Mouse (Mus musculus) gastrocnemius, adult 18-20 months (tissue): ENCODE data around the gene Dnah2. TPM values are rescaled to one million over a fixed set of nuclear protein-coding genes. Genes with fewer than 3 reads are reported as not detected.
A peak's percentile ranks its signal among the peaks of the same experiment; 100 is the strongest.

ENCODE experiments used
- DNase-seq: peaks from one replicate; pipeline ENCODE4 v3.0.0; 2021; ENCODE audit warnings: low spot score
- long read RNA-seq, 2 experiments: library from polyadenylated mRNA; stranded (forward); transcript quantifications; one replicate each; pipeline ENCODE4 v2.0.0; 2021
- total RNA-seq, 2 experiments: library from RNA; stranded (reverse); gene quantifications; 2 replicates each; pipeline ENCODE4 v1.2.3; 2021

Gene Dnah2
- under 1 TPM; 0.14 to 0.83 TPM for total RNA-seq
- long read RNA-seq, experiment 1: 0 reads
- long read RNA-seq, experiment 2: 0 reads

DNA sequence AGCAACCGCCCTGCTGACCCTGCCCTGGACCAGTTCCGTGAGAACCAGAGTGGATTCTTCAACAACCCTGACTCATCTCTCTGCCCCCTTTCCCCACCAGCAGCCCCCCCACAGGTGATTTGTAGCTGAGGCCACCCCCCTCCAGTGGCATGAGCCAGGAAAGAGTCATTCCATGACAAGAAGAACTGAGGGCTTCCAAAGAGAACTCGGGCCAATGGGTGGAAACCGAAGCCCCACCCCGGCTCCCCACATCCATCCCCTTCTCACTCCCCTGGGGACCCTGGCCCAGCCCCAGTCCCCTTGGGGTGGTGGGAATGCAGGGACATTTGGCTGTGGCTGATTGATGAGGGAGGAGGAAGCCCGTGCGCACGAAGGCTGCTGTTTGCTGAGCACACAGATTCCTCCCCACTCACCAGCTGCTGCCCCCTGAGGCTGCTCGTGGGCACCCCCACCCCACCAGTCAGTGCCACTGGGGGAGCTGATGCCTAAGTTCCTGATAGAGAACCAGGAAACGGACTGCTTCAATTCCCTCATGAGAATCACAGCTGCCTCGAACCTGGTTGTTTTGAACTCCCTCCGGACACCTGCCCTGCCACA is at the start of gene Dnah2:
Dnah2 (minus strand) TSS at position 51 of the 597 bp plus-strand sequence.
- DNase-seq: no peak

- no peak for DNase-seq
Observed at GRCm38 (mm10) chr11:69594853-69595252, 45.9 kb upstream of the Dnah2 start.

DNA sequence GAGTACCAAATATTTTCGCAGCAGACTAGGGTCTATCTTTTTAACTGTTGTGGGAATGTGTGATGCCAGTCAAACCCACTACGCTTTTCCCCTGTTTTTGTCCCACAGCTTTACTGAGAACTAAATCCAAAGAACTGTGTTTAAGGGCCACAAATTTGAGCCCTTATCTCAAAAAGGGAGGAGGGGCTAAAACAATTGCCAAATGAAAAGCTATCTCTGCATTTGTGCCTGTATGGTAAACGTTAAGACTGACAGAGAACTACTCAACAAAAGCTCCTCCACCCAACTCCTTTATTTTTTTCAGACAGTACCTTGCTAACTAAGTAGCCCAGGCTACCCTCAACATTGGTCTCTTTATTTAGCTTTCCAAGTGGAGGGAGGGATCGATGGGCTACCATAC is 43.9 kb upstream of the Dnah2 start:
- DNase-seq: no peak

- DNase-seq: peak; percentile 58
Observed at GRCm38 (mm10) chr11:69591899-69592637, 43.2 kb upstream of the Dnah2 start.

- peak; percentile 76 for DNase-seq
Observed at GRCm38 (mm10) chr11:69591424-69591823, 42.5 kb upstream of the Dnah2 start.

DNA sequence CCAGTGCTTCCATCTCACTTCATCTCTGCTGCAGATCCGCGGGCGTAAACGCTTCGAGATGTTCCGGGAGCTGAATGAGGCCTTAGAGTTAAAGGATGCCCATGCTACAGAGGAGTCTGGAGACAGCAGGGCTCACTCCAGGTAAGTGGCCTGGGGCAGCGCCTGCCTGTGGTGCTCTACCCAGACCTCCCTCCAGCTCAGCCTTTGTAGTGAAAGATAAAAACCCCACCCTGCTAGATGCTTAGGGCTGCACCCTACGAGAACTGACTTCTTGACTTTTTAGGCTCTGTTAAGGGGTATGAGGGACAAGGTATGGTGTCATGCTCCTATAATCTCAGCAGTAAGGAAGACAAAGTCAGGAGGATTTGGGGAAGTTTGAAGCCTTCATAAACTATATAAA is 41.7 kb upstream of the Dnah2 start:
- DNase-seq: no peak

DNA sequence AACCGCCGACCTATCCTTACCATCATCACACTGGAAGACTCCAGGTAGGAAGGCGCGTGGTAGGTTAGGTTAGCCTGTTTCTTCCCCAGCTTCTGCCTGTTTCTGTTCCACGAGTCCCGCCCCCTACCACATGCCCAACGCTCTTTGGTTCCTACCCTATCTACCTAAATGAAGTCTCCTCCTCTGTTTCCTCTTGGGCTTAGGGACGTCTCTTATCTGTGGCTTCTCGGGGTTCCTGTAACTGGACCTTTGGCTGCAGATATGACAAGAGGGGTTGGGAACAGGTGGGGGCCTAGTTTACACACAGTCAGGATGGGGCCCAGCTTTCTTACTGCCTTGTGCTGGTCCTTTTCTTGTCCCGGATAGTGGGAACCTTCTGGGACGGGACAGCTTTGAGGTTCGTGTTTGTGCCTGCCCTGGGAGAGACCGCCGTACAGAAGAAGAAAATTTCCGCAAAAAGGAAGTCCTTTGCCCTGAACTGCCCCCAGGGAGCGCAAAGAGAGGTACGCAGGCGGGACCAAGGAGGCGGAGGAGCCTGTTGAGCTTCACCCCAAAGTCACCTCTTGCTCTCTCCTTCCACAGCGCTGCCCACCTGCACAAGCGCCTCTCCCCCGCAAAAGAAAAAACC is 40.4 kb upstream of the Dnah2 start:
- no peak for DNase-seq

- DNase-seq: no peak
Observed at GRCm38 (mm10) chr11:69585718-69586325, 36.9 kb upstream of the Dnah2 start.

- DNase-seq: no peak
Observed at GRCm38 (mm10) chr11:69584937-69585336, 36.0 kb upstream of the Dnah2 start.

GRCm38 (mm10) chr11:69584008-69584407 is 35.1 kb upstream of the Dnah2 start:
- DNase-seq: no peak

- no peak for DNase-seq
Observed at GRCm38 (mm10) chr11:69582230-69582805, 33.4 kb upstream of the Dnah2 start.

- no peak for DNase-seq
Observed at GRCm38 (mm10) chr11:69581814-69582213, 32.9 kb upstream of the Dnah2 start.

GRCm38 (mm10) chr11:69581147-69581688 is 32.3 kb upstream of the Dnah2 start:
- peak; percentile 90 for DNase-seq

GRCm38 (mm10) chr11:69580572-69581146 is 31.7 kb upstream of the Dnah2 start:
- no peak for DNase-seq

DNA sequence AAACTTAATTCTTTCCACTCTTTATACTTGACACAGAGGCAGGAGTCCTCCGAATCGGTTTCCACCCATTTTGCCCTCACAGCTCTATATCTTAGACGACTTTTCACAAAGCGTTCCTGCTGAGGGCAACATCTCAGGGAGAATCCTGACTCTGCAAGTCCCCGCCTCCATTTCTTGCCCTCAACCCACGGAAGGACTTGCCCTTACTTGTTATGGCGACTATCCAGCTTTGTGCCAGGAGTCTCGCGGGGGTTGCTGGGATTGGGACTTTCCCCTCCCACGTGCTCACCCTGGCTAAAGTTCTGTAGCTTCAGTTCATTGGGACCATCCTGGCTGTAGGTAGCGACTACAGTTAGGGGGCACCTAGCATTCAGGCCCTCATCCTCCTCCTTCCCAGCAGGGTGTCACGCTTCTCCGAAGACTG is 31.2 kb upstream of the Dnah2 start, which contains the start of the genes Wrap53 and Trp53:
Wrap53 (minus strand) TSS at position 165 of the 424 bp plus-strand sequence.
Trp53 (plus strand) TSS at position 269 of the 424 bp plus-strand sequence.
- peak; percentile 95 for DNase-seq

DNA sequence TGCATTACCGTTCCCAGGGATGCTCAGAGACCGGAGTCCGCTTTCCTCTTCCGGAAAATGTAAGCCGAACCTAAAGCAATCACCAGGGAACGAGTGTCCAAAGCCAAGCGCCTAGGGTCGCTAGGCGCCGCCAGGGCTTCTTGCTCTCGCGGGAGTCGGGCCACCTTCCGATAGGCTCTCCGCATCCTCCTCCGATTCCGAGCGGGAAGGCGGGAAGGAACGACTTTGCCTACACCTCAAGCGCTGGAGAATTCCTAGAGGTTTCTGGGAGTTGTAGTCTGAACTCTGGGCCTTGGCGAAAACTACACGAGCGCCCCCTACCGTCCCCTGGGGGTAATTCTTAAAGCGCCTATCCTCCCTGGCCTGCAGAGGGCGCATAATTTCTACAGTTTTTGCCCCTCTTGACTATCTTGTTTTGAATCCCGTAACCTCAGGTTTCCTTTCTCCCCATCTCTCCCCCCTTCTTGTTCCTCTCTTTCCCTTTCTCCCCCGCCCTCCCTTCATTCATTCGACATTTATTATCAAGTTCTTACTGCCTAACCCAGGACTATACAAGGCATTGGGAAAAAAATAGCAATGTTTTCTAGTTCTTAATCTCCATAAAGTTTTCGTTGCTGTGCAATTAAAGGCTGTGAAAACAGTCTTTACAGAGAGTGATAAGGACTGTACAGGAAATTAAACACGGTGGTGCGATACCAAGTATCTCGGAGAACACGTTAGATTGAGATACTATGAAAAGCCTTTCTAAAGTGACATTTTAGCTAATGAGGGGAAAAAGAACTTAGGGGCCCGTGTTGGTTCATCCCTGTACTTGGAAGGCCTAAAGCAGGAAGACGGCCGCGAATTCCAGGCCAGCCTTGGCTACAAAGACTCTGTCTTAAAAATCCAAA is 30.5 kb upstream of the Dnah2 start:
- DNase-seq: peak; percentile 97

GRCm38 (mm10) chr11:69578301-69578700 is 29.4 kb upstream of the Dnah2 start:
- DNase-seq: no peak

GRCm38 (mm10) chr11:69576307-69576706 is 27.4 kb upstream of the Dnah2 start:
- DNase-seq: no peak

DNA sequence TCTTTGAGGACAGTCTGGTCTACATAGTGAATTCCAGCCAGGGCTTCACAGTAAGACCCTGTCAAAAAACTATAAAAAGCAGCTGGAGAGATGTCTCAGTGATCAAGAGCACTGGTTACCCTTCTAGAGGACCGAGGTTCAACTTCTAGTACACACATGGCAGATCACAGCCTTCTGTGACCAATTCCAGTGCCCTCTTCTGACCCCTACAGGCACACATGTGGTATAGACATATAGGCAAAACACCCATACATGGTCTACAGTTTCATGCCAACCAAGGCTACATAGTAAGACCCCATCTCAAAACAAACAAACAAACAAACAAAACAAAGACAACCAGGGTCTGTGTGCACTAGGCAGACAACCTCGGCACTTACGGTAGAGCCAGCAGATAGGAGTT is 26.3 kb upstream of the Dnah2 start:
- DNase-seq: no peak

- DNase-seq: no peak
Observed at GRCm38 (mm10) chr11:69565131-69565530, 16.2 kb upstream of the Dnah2 start.
